Mouse (Mus musculus): ENCODE data around the gene Socs5.

DNA sequence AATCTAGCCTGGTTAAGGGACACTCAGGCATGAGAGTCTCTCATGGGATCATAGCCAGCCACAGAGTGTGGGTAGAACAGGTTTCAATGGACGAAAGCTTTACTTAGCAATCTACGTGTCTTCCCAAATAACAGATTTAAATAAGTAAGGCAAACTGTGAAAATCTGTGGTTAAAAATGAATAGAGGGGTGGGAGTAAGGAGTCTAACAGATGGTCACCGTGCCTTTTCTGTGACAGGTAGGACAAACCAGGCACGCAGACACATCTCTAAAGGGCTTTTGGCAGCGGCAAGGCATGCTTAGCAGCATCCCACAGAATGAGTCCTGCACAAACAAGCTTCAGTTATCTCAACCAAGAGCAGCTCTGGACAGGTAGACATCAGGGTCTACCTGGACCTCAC is 59.9 kb downstream of the Socs5 start:
- no peak for TF ChIP-seq CTCF (IDR thresholded peaks at IDR 0.05; ENCODE audit: borderline replicate concordance, control insufficient read depth, extremely low read depth, insufficient read depth, low read length, poor library complexity)
- no peak for TF ChIP-seq POLR2A (IDR thresholded peaks at IDR 0.05; ENCODE audit: control insufficient read depth, extremely low read depth, insufficient read depth, low read length, poor library complexity)

Measured in thymus, adult 2 months (tissue).